In the genomic region with DNA sequence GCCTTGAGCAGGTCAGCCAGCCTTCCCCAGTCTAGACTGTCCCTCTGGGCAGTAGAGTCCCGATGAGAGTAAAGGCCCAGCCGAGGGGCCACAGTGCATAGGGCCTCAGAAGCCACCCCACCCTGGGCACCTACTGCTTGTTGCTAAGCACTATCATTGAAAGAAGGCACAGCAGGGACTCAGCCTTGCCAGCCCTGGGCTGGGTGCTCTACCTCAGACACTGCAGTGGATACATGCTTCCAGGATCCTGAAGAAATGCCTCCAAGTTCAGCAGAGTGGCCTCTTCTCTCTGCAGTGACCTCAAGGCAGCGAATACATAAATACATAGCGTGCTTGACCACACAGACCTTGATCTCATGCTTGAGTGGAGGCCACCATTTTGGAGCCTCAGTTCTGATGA, we compare ENCODE assay signal across 8 mouse cellular contexts.
DNase-seq lines count a peak whose midpoint lies in the region; ATAC-seq and TF ChIP-seq lines count a peak whose summit lies in the region.
"Had no signal": no experiment of that assay in that cellular context is flagged by ENCODE, and none has a peak within 500 bp of the region (broad histone marks: within the 10 kb centered on the region; RNA-seq: fewer than 3 reads in every experiment).

No protein-coding gene starts in this region.

- no peak overlapping the region for H3K9ac ChIP-seq in heart, embryonic 15.5 days
- H3K9ac ChIP-seq in embryonic facial prominence, embryonic 13.5 days: no peak overlapping the region

- DNase-seq in heart, adult 8-10 months (ENCODE audit: low spot score): no peak
- DNase-seq in liver: peak; percentile 6
- DNase-seq in cerebellum, postnatal 4 days (ENCODE audit: low spot score in 2 of 2): no peak
- no peak for DNase-seq in layer of hippocampus, postnatal 14 days (ENCODE audit: low spot score in 2 of 2)

- TF ChIP-seq CTCF in bone marrow, adult 2 months (IDR thresholded peaks at IDR 0.05; ENCODE audit: control insufficient read depth, insufficient read depth, low read length): no peak

- no peaks in the 10 kb centered on the region for H3K9me3 ChIP-seq in heart, embryonic 15.5 days (replicated peaks)
- no peaks in the 10 kb centered on the region for H3K9me3 ChIP-seq in embryonic facial prominence, embryonic 13.5 days

- no peak overlapping the region for H3K4me3 ChIP-seq in heart, embryonic 15.5 days
- H3K4me3 ChIP-seq in bone marrow, adult 2 months (replicated peaks; ENCODE audit: control insufficient read depth, low read depth, low read length): no peak overlapping the region
- H3K4me3 ChIP-seq in embryonic facial prominence, embryonic 13.5 days: no peak overlapping the region

- no peak for TF ChIP-seq POLR2A in bone marrow, adult 2 months (IDR thresholded peaks at IDR 0.05; ENCODE audit: borderline replicate concordance, control insufficient read depth, low read depth, low read length)

- 83% methylated on average over 4 of the region's 4 CpGs for WGBS in heart, embryonic 15.5 days
- whole genome bisulfite sequencing in bone marrow, adult 2 months: 86% methylated on average over 4 of the region's 4 CpGs
- 83% methylated on average over 4 of the region's 4 CpGs for WGBS in embryonic facial prominence, embryonic 13.5 days

- H3K4me2 ChIP-seq in heart, embryonic 15.5 days: no peak overlapping the region
- no peak overlapping the region for H3K4me2 ChIP-seq in embryonic facial prominence, embryonic 13.5 days

- no peaks in the 10 kb centered on the region for H3K27me3 ChIP-seq in heart, embryonic 15.5 days
- no peaks in the 10 kb centered on the region for H3K27me3 ChIP-seq in embryonic facial prominence, embryonic 13.5 days
- H3K27me3 ChIP-seq: CH12.LX had no signal

- H3K4me1 ChIP-seq in heart, embryonic 15.5 days (replicated peaks): peaks cover 29% of the 10 kb centered on the region
- H3K4me1 ChIP-seq in bone marrow, adult 2 months (ENCODE audit: control insufficient read depth, insufficient read depth, low read length): peaks cover 13% of the 10 kb centered on the region
- peaks cover 47% of the 10 kb centered on the region for H3K4me1 ChIP-seq in embryonic facial prominence, embryonic 13.5 days

- no peaks in the 10 kb centered on the region for H3K36me3 ChIP-seq in heart, embryonic 15.5 days
- H3K36me3 ChIP-seq in embryonic facial prominence, embryonic 13.5 days: no peaks in the 10 kb centered on the region

- peak overlapping the region; percentile 79; the same call in 1 of the 2 replicates for H3K27ac ChIP-seq in heart, embryonic 15.5 days
- peak overlapping the region; percentile 17; the same call in 1 of the 2 replicates for H3K27ac ChIP-seq in bone marrow, adult 2 months (ENCODE audit: control insufficient read depth, insufficient read depth, low read depth, low read length, poor library complexity)
- H3K27ac ChIP-seq in embryonic facial prominence, embryonic 13.5 days: peak overlapping the region; percentile 94

- ATAC-seq in heart, embryonic 15.5 days (replicated peaks; ENCODE audit: insufficient number of reproducible peaks, insufficient read depth, low FRiP score, low read depth): no peak
- no peak for ATAC-seq in embryonic facial prominence, embryonic 13.5 days (ENCODE audit: insufficient number of reproducible peaks, insufficient read depth, low FRiP score, low TSS enrichment, low read depth)

Comparison
In these comparisons a context has a peak if more than half of its experiments do, and no peak if none do; other contexts are left out.
1. H3K27ac ChIP-seq: peak in every context shown above with its lines; median percentile 94 in embryonic facial prominence, embryonic 13.5 days; 79 in heart, embryonic 15.5 days; 17 in bone marrow, adult 2 months.